ENCODE assay signal across 17 mouse cellular contexts in genomic region chr7:99893967-99894366, GRCm38 (mm10). TPM values are rescaled to one million over a fixed set of nuclear protein-coding genes. Genes with fewer than 3 reads are reported as not detected.
"Had no signal": no experiment of that assay in that cellular context is flagged by ENCODE, and none has a peak within 500 bp of the region (broad histone marks: within the 10 kb centered on the region; RNA-seq: fewer than 3 reads in every experiment).

No protein-coding gene starts in this region.

- H3K36me3 ChIP-seq: liver, embryonic 15.5 days; midbrain, embryonic 12.5 days had no signal

- H3K9me3 ChIP-seq: liver, embryonic 15.5 days; megakaryocyte, embryonic 14.5 days; midbrain, embryonic 12.5 days had no signal

- H3K4me1 ChIP-seq: liver, embryonic 15.5 days had no signal

- DNase-seq: kidney, adult 11 months; kidney, adult 9 months; kidney, postnatal 4 days; lung, embryonic 14.5 days; lung, postnatal 14 days; retina, postnatal 1 day; right cerebral cortex, postnatal 4 days; spleen, adult 18-20 months; thymus, adult 18-20 months; thymus, postnatal 36 days had no signal

- H3K4me2 ChIP-seq: liver, embryonic 11.5 days; liver, embryonic 15.5 days; lung, embryonic 14.5 days; midbrain, embryonic 12.5 days had no signal

- H3K9ac ChIP-seq: liver, embryonic 15.5 days; lung, embryonic 14.5 days; midbrain, embryonic 12.5 days had no signal

- H3K27me3 ChIP-seq: liver, embryonic 15.5 days; midbrain, embryonic 12.5 days had no signal

- H3K4me3 ChIP-seq: layer of hippocampus, adult 2 months; liver, embryonic 15.5 days; megakaryocyte, embryonic 14.5 days; midbrain, embryonic 12.5 days had no signal

- H3K27ac ChIP-seq: kidney, postnatal 0 days; layer of hippocampus, adult 2 months; liver, embryonic 15.5 days; macrophage; midbrain, embryonic 12.5 days had no signal

RNA-seq across cellular contexts. Expression of gene Xrra1, which starts 35.1 kb away (rescaled TPM):
- polyA plus RNA-seq: liver, embryonic 15.5 days had no signal
